14 mouse cellular contexts compared by ENCODE assay signal in the genomic region with DNA sequence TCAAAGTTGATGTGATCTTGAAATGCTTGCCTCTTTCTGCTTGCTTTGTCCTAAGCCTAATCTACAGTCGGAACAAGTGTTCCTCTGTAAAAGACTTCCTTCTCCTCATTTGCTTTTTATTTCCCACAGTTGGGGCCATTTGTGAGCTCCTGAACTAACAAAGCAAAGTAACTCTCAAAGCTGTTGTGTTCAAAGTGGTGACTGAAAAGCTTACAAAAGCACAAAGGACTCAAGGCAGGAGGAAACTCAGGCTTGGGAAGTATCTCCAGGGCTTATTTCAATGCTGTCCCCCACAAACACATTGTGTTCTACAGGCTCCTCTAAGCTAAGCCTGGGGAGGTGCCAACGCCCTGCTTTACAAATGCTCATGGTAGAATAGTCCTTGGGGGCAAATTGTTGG.
A peak's percentile ranks its signal among the peaks of the same experiment; 100 is the strongest.
DNase-seq lines count a peak whose midpoint lies in the region; ATAC-seq and TF ChIP-seq lines count a peak whose summit lies in the region.
"Had no signal": no experiment of that assay in that cellular context is flagged by ENCODE, and none has a peak within 500 bp of the region (broad histone marks: within the 10 kb centered on the region; RNA-seq: fewer than 3 reads in every experiment).

No protein-coding gene starts in this region.

- no peak overlapping the region for H3K4me2 ChIP-seq in forebrain, embryonic 12.5 days
- H3K4me2 ChIP-seq: heart, embryonic 11.5 days; kidney, embryonic 15.5 days; liver, embryonic 15.5 days had no signal

- in situ Hi-C loops in ES-E14 (cut with MboI; ENCODE audit: low sequenced_read_pairs in 2 of 2, unreplicated experiment in 2 of 2): no loop called here

- H3K4me3 ChIP-seq in left cerebral cortex, adult 2 months: no peak overlapping the region
- no peak overlapping the region for H3K4me3 ChIP-seq in ES-E14 (ENCODE audit: insufficient read depth in 1 of 2, low read depth in 1 of 2, low read length in 2 of 2, poor library complexity in 1 of 2, severe bottlenecking in 1 of 2)
- no peak overlapping the region for H3K4me3 ChIP-seq in forebrain, embryonic 12.5 days (replicated peaks)
- H3K4me3 ChIP-seq: kidney, embryonic 15.5 days; liver, embryonic 15.5 days had no signal

- no peak overlapping the region for H3K9ac ChIP-seq in ES-E14 (ENCODE audit: insufficient read depth, low read depth, low read length, poor library complexity, severe bottlenecking)
- H3K9ac ChIP-seq in forebrain, embryonic 12.5 days: no peak overlapping the region
- H3K9ac ChIP-seq: kidney, embryonic 15.5 days; liver, embryonic 15.5 days had no signal

- peak; percentile 84 for ATAC-seq in forebrain, embryonic 12.5 days (ENCODE audit: low FRiP score)

- H3K27me3 ChIP-seq in forebrain, embryonic 12.5 days: peaks cover 9% of the 10 kb centered on the region
- H3K27me3 ChIP-seq: kidney, embryonic 15.5 days; liver, embryonic 15.5 days had no signal

- DNase-seq in adrenal gland, postnatal 10 days: peak; percentile 12
- DNase-seq in adrenal gland, adult 18-20 months (ENCODE audit: low spot score in 2 of 2): no peak
- DNase-seq in left cerebral cortex, postnatal 4 days: peak; percentile 18
- no peak for DNase-seq in left cerebral cortex, adult 2 months (ENCODE audit: extremely low spot score in 1 of 2, low spot score in 2 of 2)
- DNase-seq in ES-E14 (ENCODE audit: low read depth, low spot score): peak; percentile 48
- DNase-seq in adrenal gland, postnatal 25 days: no peak
- DNase-seq in lung, postnatal 14 days: no peak
- DNase-seq: cerebellum, postnatal 25 days; gastrocnemius, postnatal 14 days; heart, postnatal 4 days had no signal

- H3K9me3 ChIP-seq in ES-E14 (ENCODE audit: control insufficient read depth, insufficient read depth, low read depth, low read length): no peaks in the 10 kb centered on the region
- H3K9me3 ChIP-seq in forebrain, embryonic 12.5 days: no peaks in the 10 kb centered on the region
- H3K9me3 ChIP-seq: kidney, embryonic 15.5 days; liver, embryonic 15.5 days had no signal

- H3K27ac ChIP-seq in left cerebral cortex, adult 2 months: no peak overlapping the region
- no peak overlapping the region for H3K27ac ChIP-seq in ES-E14 (ENCODE audit: insufficient read depth, low read depth, low read length, poor library complexity, severe bottlenecking)
- H3K27ac ChIP-seq in forebrain, embryonic 12.5 days: no peak overlapping the region
- H3K27ac ChIP-seq: kidney, embryonic 15.5 days; liver, embryonic 15.5 days had no signal

- H3K36me3 ChIP-seq in ES-E14 (ENCODE audit: control insufficient read depth, insufficient read depth, low read length, poor library complexity, severe bottlenecking): no peaks in the 10 kb centered on the region
- H3K36me3 ChIP-seq in forebrain, embryonic 12.5 days (replicated peaks): no peaks in the 10 kb centered on the region; the same call in 1 of the 2 replicates
- H3K36me3 ChIP-seq: kidney, embryonic 15.5 days; liver, embryonic 15.5 days had no signal

- WGBS in forebrain, embryonic 12.5 days: 5% methylated on average over 2 of the region's 2 CpGs

- no peak for TF ChIP-seq CTCF in left cerebral cortex, adult 2 months (IDR thresholded peaks at IDR 0.05)

- no peaks in the 10 kb centered on the region for H3K4me1 ChIP-seq in ES-E14 (ENCODE audit: control insufficient read depth in 2 of 2, insufficient read depth in 2 of 2, low read length in 2 of 2, poor library complexity in 1 of 2)
- peaks cover 5% of the 10 kb centered on the region for H3K4me1 ChIP-seq in forebrain, embryonic 12.5 days
- H3K4me1 ChIP-seq: kidney, embryonic 15.5 days; liver, embryonic 15.5 days had no signal

- intact Hi-C loops in left cerebral cortex, postnatal 4 days (cut with DNase I): no loop called here
- intact Hi-C loops in left cerebral cortex, adult 2 months (cut with DNase I): no loop called here

TF ChIP-seq in ES-E14, 5 proteins besides CTCF, POLR2A, EP300 and RAD21:
- no peak for TF ChIP-seq CHD2 (IDR thresholded peaks at IDR 0.05; ENCODE audit: low read depth, low read length)
- no peak for TF ChIP-seq ZNF384 (IDR thresholded peaks at IDR 0.05; ENCODE audit: low read depth, low read length)
- TF ChIP-seq HCFC1 (IDR thresholded peaks at IDR 0.05; ENCODE audit: borderline replicate concordance, insufficient read depth, low read length): no peak
- no peak for TF ChIP-seq ZC3H11A (IDR thresholded peaks at IDR 0.05; ENCODE audit: borderline replicate concordance, low read depth, low read length)
- no peak for TF ChIP-seq MAFK (IDR thresholded peaks at IDR 0.05; ENCODE audit: insufficient read depth, low read depth, low read length)
TF ChIP-seq in ES-E14: peak in this region for 0.

Comparison
In these comparisons a context has a peak if more than half of its experiments do, and no peak if none do; other contexts are left out.
1. DNase-seq: peak in adrenal gland, postnatal 10 days (single experiment), left cerebral cortex, postnatal 4 days (single experiment) and ES-E14 (single experiment); none in adrenal gland, adult 18-20 months (0 of 2), left cerebral cortex, adult 2 months (0 of 2), adrenal gland, postnatal 25 days (single experiment) and lung, postnatal 14 days (single experiment).